Mouse (Mus musculus) lung, adult 2 months (tissue): ENCODE measurements around the gene Wdr37. TPM values are rescaled to one million over a fixed set of nuclear protein-coding genes. Genes with fewer than 3 reads are reported as not detected.

Source experiments
- DNase-seq: peaks from one replicate; pipeline ENCODE4 v3.0.0; 2022
- H3K4me1 ChIP-seq: fragments of 200-500 bp; 2 replicates; pipeline ENCODE4 v1.6.1; 2011; ENCODE audit warnings: low read length; ENCODE audit not compliant: control insufficient read depth, insufficient read depth
- H3K4me3 ChIP-seq: fragments of 200-500 bp; replicated peaks from 2 replicates; pipeline ENCODE3; 2011; ENCODE audit warnings: low read depth, mild to moderate bottlenecking, control low read depth, low read length; ENCODE audit errors: extremely low read depth
- CTCF ChIP-seq: fragments of 200-500 bp; IDR thresholded peaks from 2 replicates; pipeline ENCODE4 v1.5.1; 2011; ENCODE audit warnings: mild to moderate bottlenecking, low read length, control low read depth; ENCODE audit not compliant: insufficient read depth
- POLR2A ChIP-seq: fragments of 200-500 bp; IDR thresholded peaks from 2 replicates; pipeline ENCODE4 v1.6.1; 2011; ENCODE audit warnings: low read depth, mild to moderate bottlenecking, control low read depth, low read length, borderline replicate concordance; ENCODE audit errors: extremely low read depth
- WGBS: fragments of 180-500 bp; shearing (Covaris S2); methylation state at CpG from one replicate; pipeline ENCODE4 v1.1.7; 2018; 5-methylcytosine and 5-hydroxymethylcytosine counted together
- polyA plus RNA-seq: library from polyadenylated mRNA; depleted of rRNA; stranded (reverse); fragments of >200 nt; gene quantifications from 2 replicates; pipeline ENCODE4 v1.2.3, GENCODE M21; 2012

Gene Wdr37
- polyA plus RNA-seq, 1 experiment = 22.3 TPM

- no peak overlapping the region for H3K4me3 ChIP-seq
- WGBS = 51% methylated on average over 2 of the region's 2 CpGs
These were observed 30.8 kb downstream of the Wdr37 start for GRCm38 (mm10) chr13:8840941-8841340.

GRCm38 (mm10) chr13:8839937-8840336 lies 31.8 kb downstream of the Wdr37 start:
- no peak for TF ChIP-seq POLR2A
- TF ChIP-seq CTCF = no peak
- 49% methylated on average over 6 of the region's 6 CpGs for WGBS
- Histone ChIP-seq H3K4me1 (peaks cover 13% of the 10 kb centered on the region), H3K4me3 (no peak overlapping the region)
- DNase-seq = no peak

More at GRCm38 (mm10) chr13:8840941-8841340, 30.8 kb downstream of the Wdr37 start:
- no peak for TF ChIP-seq CTCF
- TF ChIP-seq POLR2A = no peak
- H3K4me1 ChIP-seq = peaks cover 13% of the 10 kb centered on the region
- DNase-seq = no peak

- WGBS = 59% methylated on average over 10 of the region's 10 CpGs
- no peak for TF ChIP-seq CTCF
- TF ChIP-seq POLR2A = no peak
- Histone ChIP-seq H3K4me1 (peaks cover 13% of the 10 kb centered on the region), H3K4me3 (no peak overlapping the region)
- no peak for DNase-seq
These were observed 32.6 kb downstream of the Wdr37 start for GRCm38 (mm10) chr13:8839111-8839510.

- Histone ChIP-seq H3K4me3 (no peak overlapping the region), H3K4me1 (peaks cover 15% of the 10 kb centered on the region)
- TF ChIP-seq POLR2A = no peak
- no peak for TF ChIP-seq CTCF
- WGBS = 69% methylated on average over 3 of the region's 3 CpGs
- DNase-seq = no peak
These were observed 33.3 kb downstream of the Wdr37 start for GRCm38 (mm10) chr13:8838394-8838793.

- TF ChIP-seq POLR2A (no peak), CTCF (no peak)
- WGBS = 87% methylated on average over 5 of the region's 5 CpGs
- Histone ChIP-seq H3K4me1 (peaks cover 10% of the 10 kb centered on the region; the same call in 1 of the 2 replicates), H3K4me3 (no peak overlapping the region)
- DNase-seq = no peak
These were observed 37.1 kb downstream of the Wdr37 start for GRCm38 (mm10) chr13:8834573-8834972.

GRCm38 (mm10) chr13:8831546-8832251 lies 40.0 kb downstream of the Wdr37 start:
- no peak for DNase-seq
- 65% methylated on average over 7 of the region's 7 CpGs for WGBS
- TF ChIP-seq POLR2A (no peak), CTCF (no peak)
- H3K4me3 ChIP-seq = no peak overlapping the region
- H3K4me1 ChIP-seq = peaks cover 2% of the 10 kb centered on the region

GRCm38 (mm10) chr13:8830696-8831095 lies 41.0 kb downstream of the Wdr37 start:
- Histone ChIP-seq H3K4me3 (no peak overlapping the region), H3K4me1 (peaks cover 2% of the 10 kb centered on the region)
- no peak for DNase-seq
- TF ChIP-seq POLR2A = no peak
- TF ChIP-seq CTCF = no peak

GRCm38 (mm10) chr13:8829784-8830183 lies 41.9 kb downstream of the Wdr37 start:
- H3K4me1 ChIP-seq = peaks cover 2% of the 10 kb centered on the region
- no peak for DNase-seq
- WGBS = 40% methylated on average over 5 of the region's 5 CpGs
- TF ChIP-seq POLR2A (no peak), CTCF (no peak)
- H3K4me3 ChIP-seq = no peak overlapping the region

GRCm38 (mm10) chr13:8828946-8829345 lies 42.8 kb downstream of the Wdr37 start:
- DNase-seq = no peak
- TF ChIP-seq CTCF (no peak), POLR2A (no peak)
- 91% methylated on average over 1 of the region's 1 CpGs for WGBS
- Histone ChIP-seq H3K4me1 (peaks cover under 1% of the 10 kb centered on the region), H3K4me3 (no peak overlapping the region)

GRCm38 (mm10) chr13:8823546-8823945 lies 48.2 kb downstream of the Wdr37 start:
- TF ChIP-seq CTCF (no peak), POLR2A (no peak)
- 66% methylated on average over 8 of the region's 8 CpGs for WGBS
- H3K4me3 ChIP-seq = no peak overlapping the region
- no peaks in the 10 kb centered on the region for H3K4me1 ChIP-seq
- DNase-seq = no peak

- TF ChIP-seq POLR2A (no peak), CTCF (no peak)
- H3K4me3 ChIP-seq = no peak overlapping the region
- no peaks in the 10 kb centered on the region for H3K4me1 ChIP-seq
- WGBS = 67% methylated on average over 6 of the region's 6 CpGs
- DNase-seq = no peak
These were observed 48.6 kb downstream of the Wdr37 start for GRCm38 (mm10) chr13:8823120-8823519.
